Mouse (Mus musculus) adrenal gland, postnatal 4 days (tissue): ENCODE data around the gene Arpc1a. TPM values are rescaled to one million over a fixed set of nuclear protein-coding genes. Genes with fewer than 3 reads are reported as not detected.
"Not testable (repeated sequence)": the region's sequence is repeated elsewhere in the genome, so short reads cannot be mapped to it uniquely, and the experiment has no call there.

Source experiments
- DNase-seq, 2 experiments: peaks; one replicate each; pipeline ENCODE4 v3.0.0; 2021 to 2022; ENCODE audit warnings: low spot score in 2 of 2, mixed read lengths in 2 of 2
- total RNA-seq, 2 experiments: library from RNA; stranded (reverse); gene quantifications; 2 replicates each; pipeline ENCODE4 v1.2.3; 2021

The Arpc1a gene
- total RNA-seq, 2 experiments from 2014 or later = 114 to 121 TPM

- no peak for DNase-seq
Measured at GRCm38 (mm10) chr5:145102706-145103105, 19.1 kb downstream of the Arpc1a start.

GRCm38 (mm10) chr5:145104328-145104727 lies 20.7 kb downstream of the Arpc1a start:
- DNase-seq = no peak

GRCm38 (mm10) chr5:145105694-145106275 lies 22.2 kb downstream of the Arpc1a start:
- DNase-seq = no peak

- DNase-seq = no peak
Measured at GRCm38 (mm10) chr5:145110401-145110800, 26.8 kb downstream of the Arpc1a start.

GRCm38 (mm10) chr5:145112566-145112965 lies 28.9 kb downstream of the Arpc1a start:
- no peak for DNase-seq

- no peak for DNase-seq
Measured at GRCm38 (mm10) chr5:145113416-145113815, 29.8 kb downstream of the Arpc1a start.

GRCm38 (mm10) chr5:145114071-145114605 lies 30.5 kb downstream of the Arpc1a start, which contains the start of gene Arpc1b:
TSS of gene Arpc1b (plus strand) at chr5:145114215.
- peak; percentile 40 to 56 for DNase-seq

GRCm38 (mm10) chr5:145114606-145115473 lies 31.2 kb downstream of the Arpc1a start:
- peak; percentile 30 to 48 for DNase-seq

GRCm38 (mm10) chr5:145115736-145116135 lies 32.1 kb downstream of the Arpc1a start:
- DNase-seq = no peak

GRCm38 (mm10) chr5:145116316-145116715 lies 32.7 kb downstream of the Arpc1a start:
- DNase-seq = no peak

GRCm38 (mm10) chr5:145116916-145117315 lies 33.3 kb downstream of the Arpc1a start:
- peak in 1 of 2 experiments; percentile 57 for DNase-seq

GRCm38 (mm10) chr5:145118005-145118404 lies 34.4 kb downstream of the Arpc1a start:
- DNase-seq = no peak

- DNase-seq = no peak
Measured at GRCm38 (mm10) chr5:145118461-145118860, 34.8 kb downstream of the Arpc1a start.

GRCm38 (mm10) chr5:145119385-145119784 lies 35.8 kb downstream of the Arpc1a start:
- DNase-seq = no peak

GRCm38 (mm10) chr5:145120921-145121320 lies 37.3 kb downstream of the Arpc1a start:
- DNase-seq = no peak

GRCm38 (mm10) chr5:145123396-145123795 lies 39.8 kb downstream of the Arpc1a start:
- no peak for DNase-seq

- DNase-seq = no peak
Measured at GRCm38 (mm10) chr5:145126580-145126979, 43.0 kb downstream of the Arpc1a start.

GRCm38 (mm10) chr5:145129124-145129523 lies 45.5 kb downstream of the Arpc1a start:
- DNase-seq = no peak

- DNase-seq = not testable (repeated sequence)
Measured at GRCm38 (mm10) chr5:145129773-145130172, 46.1 kb downstream of the Arpc1a start.

- DNase-seq = no peak
Measured at GRCm38 (mm10) chr5:145130191-145130590, 46.6 kb downstream of the Arpc1a start.

- DNase-seq = no peak
Measured at GRCm38 (mm10) chr5:145130995-145131394, 47.4 kb downstream of the Arpc1a start.

- not testable (repeated sequence) for DNase-seq
Measured at GRCm38 (mm10) chr5:145133275-145133674, 49.6 kb downstream of the Arpc1a start.
